Mouse (Mus musculus) hematopoietic multipotent progenitor cell, adult 10-12 weeks (in vitro differentiated cells): ENCODE data around the gene Mrpl18. TPM values are rescaled to one million over a fixed set of nuclear protein-coding genes. Genes with fewer than 3 reads are reported as not detected.

Experiments
- polyA plus RNA-seq: library from polyadenylated mRNA; stranded (reverse); fragments of >175 nt; gene quantifications from 2 replicates; pipeline ENCODE4 v1.2.3, GENCODE M21; 2012; ENCODE audit warnings: low replicate concordance

Gene Mrpl18
- polyA plus RNA-seq = 5.3 and 39.4 TPM in 2 replicates

GRCm38 (mm10) chr17:12915881-12916583 lies at the start of gene Mrpl18:
Mrpl18 (minus strand) TSS chr17:12916345.

GRCm38 (mm10) chr17:12960331-12960873 lies 44.3 kb upstream of the Mrpl18 start, which contains the start of gene Acat2:
Acat2 (minus strand) TSS chr17:12960747.

GRCm38 (mm10) chr17:12940151-12940805 lies 24.1 kb upstream of the Mrpl18 start, which contains the start of gene Acat3:
Acat3 (minus strand) TSS chr17:12940600.

GRCm38 (mm10) chr17:12915488-12915880 lies 661 bp downstream of the Mrpl18 start, which contains the start of gene Tcp1:
Tcp1 (plus strand) TSS chr17:12915701.

GRCm38 (mm10) chr17:12909361-12910280 lies 6.5 kb downstream of the Mrpl18 start, which contains the start of gene Pnldc1:
Pnldc1 (minus strand) TSS chr17:12910230.

GRCm38 (mm10) chr17:12875734-12876133 lies 40.4 kb downstream of the Mrpl18 start, which contains the start of gene Mrgprh:
Mrgprh (plus strand) TSS chr17:12876034.

GRCm38 (mm10) chr17:12868043-12868442 lies 48.1 kb downstream of the Mrpl18 start, which contains the start of gene Mas1:
Mas1 (minus strand) TSS chr17:12868143.

Other genes starting within 250 kb of the Mrpl18 start
- not detected in 2 replicates for gene Slc22a1, start 240.5 kb downstream of the Mrpl18 start, polyA plus RNA-seq
- 3.9 and 5.3 TPM in 2 replicates for gene Igf2r, start 146.7 kb downstream of the Mrpl18 start, polyA plus RNA-seq
- gene Mas1, start 48.2 kb downstream of the Mrpl18 start, polyA plus RNA-seq = not detected in 2 replicates
- gene Mrgprh, start 40.3 kb downstream of the Mrpl18 start, polyA plus RNA-seq = not detected in 2 replicates
- 0.10 and 0.66 TPM in 2 replicates for gene Pnldc1, start 6.1 kb downstream of the Mrpl18 start, polyA plus RNA-seq
- 5.1 and 21.8 TPM in 2 replicates for gene Tcp1, start 644 bp downstream of the Mrpl18 start, polyA plus RNA-seq
- gene Acat3, start 24.3 kb upstream of the Mrpl18 start, polyA plus RNA-seq = not detected in 2 replicates
- gene Acat2, start 44.4 kb upstream of the Mrpl18 start, polyA plus RNA-seq = 2.2 and 2.5 TPM in 2 replicates
- 30.2 and 43.0 TPM in 2 replicates for gene Wtap, start 77.8 kb upstream of the Mrpl18 start, polyA plus RNA-seq
- gene Sod2, start 90.5 kb upstream of the Mrpl18 start, polyA plus RNA-seq = 136 and 308 TPM in 2 replicates
- 0.20 TPM in 1 of 2 replicates, not detected in the other for gene Gpr31b, start 136.0 kb upstream of the Mrpl18 start, polyA plus RNA-seq
- gene Tcp10b, start 144.8 kb upstream of the Mrpl18 start, polyA plus RNA-seq = not detected in 2 replicates
- gene Unc93a, start 215.5 kb upstream of the Mrpl18 start, polyA plus RNA-seq = 0.07 TPM in 1 of 2 replicates, not detected in the other